Mouse (Mus musculus) thymus, adult 2 months (tissue): ENCODE results near the gene Cdh16.

Source experiments
- CTCF ChIP-seq: fragments of 200-500 bp; IDR thresholded peaks from 2 replicates; pipeline ENCODE4 v1.5.1; 2012; ENCODE audit warnings: mild to moderate bottlenecking, control low read depth, low read length, moderate library complexity, borderline replicate concordance; ENCODE audit not compliant: control insufficient read depth, poor library complexity, insufficient read depth; ENCODE audit errors: extremely low read depth
- POLR2A ChIP-seq: fragments of 200-500 bp; IDR thresholded peaks from 2 replicates; pipeline ENCODE4 v1.6.1; 2012; ENCODE audit warnings: mild to moderate bottlenecking, low read length, control low read depth, moderate library complexity; ENCODE audit not compliant: control insufficient read depth, poor library complexity, insufficient read depth; ENCODE audit errors: extremely low read depth

DNA sequence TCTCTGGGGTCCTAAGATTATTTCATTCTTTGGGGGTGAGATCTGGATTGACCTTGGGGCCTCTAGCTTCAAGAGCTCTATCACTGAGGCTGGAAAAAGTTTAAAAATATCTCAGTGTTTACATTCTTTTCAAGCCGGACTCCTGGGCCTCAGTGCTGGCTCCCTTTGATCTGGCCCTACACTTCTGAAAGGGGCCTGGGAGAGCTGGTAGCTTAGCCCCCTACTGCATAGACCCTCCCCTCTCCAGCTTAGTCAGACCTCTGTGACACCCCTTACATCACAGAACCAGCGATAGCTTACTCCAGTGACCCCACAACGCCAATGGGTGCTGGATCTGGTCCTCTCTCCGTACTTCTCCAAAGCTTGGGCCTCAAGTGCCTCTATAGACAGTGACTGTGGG, 12.6 kb downstream of the Cdh16 start:
- TF ChIP-seq POLR2A (no peak), CTCF (no peak)
